Mouse (Mus musculus): Measurements from ENCODE around the gene Fmn2. TPM values are rescaled to one million over a fixed set of nuclear protein-coding genes. Genes with fewer than 3 reads are reported as not detected.
A peak's percentile ranks its signal among the peaks of the same experiment; 100 is the strongest.

Gene Fmn2
- total RNA-seq (2021) = 10 to 100 TPM; 62.8 to 76.8 TPM
- long read RNA-seq, experiment 1, full-length matches to known transcripts = 1 of 6 reads
- long read RNA-seq, experiment 1, partial matches to known transcripts = 4 of 6 reads
- long read RNA-seq, experiment 1, other reads (novel, unspliced or antisense) = 1 of 6 reads
- long read RNA-seq, experiment 2, full-length matches to known transcripts = 3 of 12 reads
- long read RNA-seq, experiment 2, partial matches to known transcripts = 7 of 12 reads
- long read RNA-seq, experiment 2, other reads (novel, unspliced or antisense) = 2 of 12 reads

GRCm38 (mm10) chr1:174501661-174502030, at the start of gene Fmn2:
Gene Fmn2, plus strand, starts transcription at chr1:174501825.
- TF ChIP-seq CTCF (conservative IDR thresholded peaks at IDR 0.05) = no peak
- H3K27ac ChIP-seq = peak within 1 kb of the TSS; percentile 99
- H3K4me3 ChIP-seq = peak within 1 kb of the TSS; percentile 78
- DNase-seq (ENCODE audit: low spot score in 2 of 2) = peak; percentile 86 to 88

- no peak overlapping the region for H3K27ac ChIP-seq
- no peak overlapping the region for H3K4me3 ChIP-seq
- TF ChIP-seq CTCF (conservative IDR thresholded peaks at IDR 0.05) = no peak
- DNase-seq (ENCODE audit: low spot score in 2 of 2) = no peak
These were observed 46.5 kb upstream of the Fmn2 start for GRCm38 (mm10) chr1:174455100-174455499.

GRCm38 (mm10) chr1:174465385-174465784, 36.2 kb upstream of the Fmn2 start:
- DNase-seq (ENCODE audit: low spot score in 2 of 2) = no peak
- Histone ChIP-seq H3K27ac (no peak overlapping the region), H3K4me3 (no peak overlapping the region)
- no peak for TF ChIP-seq CTCF (conservative IDR thresholded peaks at IDR 0.05)

GRCm38 (mm10) chr1:174466240-174466639, 35.4 kb upstream of the Fmn2 start:
- Histone ChIP-seq H3K4me3 (no peak overlapping the region), H3K27ac (no peak overlapping the region)
- DNase-seq (ENCODE audit: low spot score in 2 of 2) = no peak
- TF ChIP-seq CTCF (conservative IDR thresholded peaks at IDR 0.05) = peak; percentile 86

GRCm38 (mm10) chr1:174469736-174470135, 31.9 kb upstream of the Fmn2 start:
- peak; percentile 62 to 65 for DNase-seq (ENCODE audit: low spot score in 2 of 2)
- Histone ChIP-seq H3K27ac (no peak overlapping the region), H3K4me3 (no peak overlapping the region)
- peak; percentile 83 for TF ChIP-seq CTCF (conservative IDR thresholded peaks at IDR 0.05)

- Histone ChIP-seq H3K4me3 (no peak overlapping the region), H3K27ac (no peak overlapping the region)
- peak in 1 of 2 experiments; percentile 22 for DNase-seq (ENCODE audit: low spot score in 2 of 2)
- TF ChIP-seq CTCF (conservative IDR thresholded peaks at IDR 0.05) = no peak
These were observed 19.1 kb upstream of the Fmn2 start for GRCm38 (mm10) chr1:174482567-174482966.

GRCm38 (mm10) chr1:174500064-174500463, 1.6 kb upstream of the Fmn2 start:
- no peak for TF ChIP-seq CTCF (conservative IDR thresholded peaks at IDR 0.05)
- Histone ChIP-seq H3K4me3 (no peak overlapping the region), H3K27ac (peak overlapping the region; percentile 32; the same call in 1 of the 2 replicates)
- no peak for DNase-seq (ENCODE audit: low spot score in 2 of 2)

- TF ChIP-seq CTCF (conservative IDR thresholded peaks at IDR 0.05) = no peak
- DNase-seq (ENCODE audit: low spot score in 2 of 2) = no peak
- Histone ChIP-seq H3K4me3 (no peak overlapping the region), H3K27ac (0 out of 2 replicates have a peak overlapping the region, but pooled peaks have one; percentile 36)
These were observed 614 bp upstream of the Fmn2 start for GRCm38 (mm10) chr1:174501011-174501410.

- peak overlapping the region; percentile 78 for H3K4me3 ChIP-seq
- H3K27ac ChIP-seq = peak overlapping the region; percentile 99
- DNase-seq (ENCODE audit: low spot score in 2 of 2) = peak; percentile 60 to 72
- peak; percentile 74 for TF ChIP-seq CTCF (conservative IDR thresholded peaks at IDR 0.05)
These were observed 613 bp downstream of the Fmn2 start for GRCm38 (mm10) chr1:174502031-174502845.

- peak; percentile 69 to 78 for DNase-seq (ENCODE audit: low spot score in 2 of 2)
- H3K27ac ChIP-seq = peak overlapping the region; percentile 99
- TF ChIP-seq CTCF (conservative IDR thresholded peaks at IDR 0.05) = peak; percentile 52
- H3K4me3 ChIP-seq = peak overlapping the region; percentile 78
These were observed 1.5 kb downstream of the Fmn2 start for GRCm38 (mm10) chr1:174502846-174503745.

GRCm38 (mm10) chr1:174508571-174509110, 7.0 kb downstream of the Fmn2 start:
- no peak for DNase-seq (ENCODE audit: low spot score in 2 of 2)
- H3K27ac ChIP-seq = peak overlapping the region; percentile 36
- TF ChIP-seq CTCF (conservative IDR thresholded peaks at IDR 0.05) = no peak
- peak overlapping the region; percentile 13; the same call in 1 of the 2 replicates for H3K4me3 ChIP-seq

GRCm38 (mm10) chr1:174513419-174513818, 11.8 kb downstream of the Fmn2 start:
- no peak for TF ChIP-seq CTCF (conservative IDR thresholded peaks at IDR 0.05)
- peak in 1 of 2 experiments; percentile 33 for DNase-seq (ENCODE audit: low spot score in 2 of 2)
- Histone ChIP-seq H3K27ac (peak overlapping the region; percentile 11), H3K4me3 (no peak overlapping the region; the same call in 1 of the 2 replicates)

Data from layer of hippocampus, adult 2 months (tissue).